Mouse (Mus musculus) thymus, postnatal 14 days (tissue): Measurements from ENCODE around the gene B020004J07Rik.
"Not testable (repeated sequence)": the region's sequence is repeated elsewhere in the genome, so short reads cannot be mapped to it uniquely, and the experiment has no call there.

Experiments
- DNase-seq: peaks from one replicate; pipeline ENCODE4 v3.0.0; 2021

The B020004J07Rik gene

DNA sequence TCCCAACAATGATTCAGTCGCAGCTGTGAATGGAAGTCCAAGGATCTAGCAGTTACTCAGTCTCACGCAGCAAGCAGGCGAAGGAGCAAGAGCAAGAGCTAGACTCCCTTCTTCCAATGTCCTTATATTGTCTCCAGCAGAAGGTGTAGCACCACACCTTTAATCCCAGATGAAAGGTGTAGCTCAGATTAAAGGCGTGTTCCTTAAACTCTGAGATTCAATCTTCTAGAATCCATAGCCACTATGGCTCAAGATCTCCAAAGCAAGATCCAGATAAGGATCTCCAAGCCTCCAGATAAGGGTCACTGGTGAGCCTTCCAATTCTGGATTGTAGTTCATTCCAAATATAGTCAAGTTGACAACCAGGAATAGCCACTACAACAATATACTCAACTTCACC lies at the start of gene B020004J07Rik:
TSS of gene B020004J07Rik (minus strand) at position 101 of the 400 bp plus-strand sequence.
- not testable (repeated sequence) for DNase-seq

DNA sequence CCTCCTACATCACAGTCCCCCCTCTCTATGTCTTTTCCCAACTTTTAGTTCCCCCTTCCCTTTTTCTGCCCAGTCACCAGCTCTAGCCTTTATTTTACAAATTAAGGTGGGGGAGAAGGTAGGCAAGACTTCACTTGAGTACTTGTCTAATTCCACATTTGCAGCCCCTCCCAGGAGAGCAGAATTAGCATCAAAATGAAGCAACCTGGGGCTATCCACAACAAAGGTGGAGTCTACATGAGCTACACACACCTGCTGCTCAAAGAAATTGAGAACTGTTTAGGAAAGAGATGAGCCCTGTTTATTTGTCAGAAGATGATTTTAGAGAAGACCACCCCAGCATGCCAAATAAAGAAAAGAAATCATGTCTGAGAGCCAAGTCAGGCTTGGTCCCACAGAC lies 45.6 kb upstream of the B020004J07Rik start:
- DNase-seq: no peak

DNA sequence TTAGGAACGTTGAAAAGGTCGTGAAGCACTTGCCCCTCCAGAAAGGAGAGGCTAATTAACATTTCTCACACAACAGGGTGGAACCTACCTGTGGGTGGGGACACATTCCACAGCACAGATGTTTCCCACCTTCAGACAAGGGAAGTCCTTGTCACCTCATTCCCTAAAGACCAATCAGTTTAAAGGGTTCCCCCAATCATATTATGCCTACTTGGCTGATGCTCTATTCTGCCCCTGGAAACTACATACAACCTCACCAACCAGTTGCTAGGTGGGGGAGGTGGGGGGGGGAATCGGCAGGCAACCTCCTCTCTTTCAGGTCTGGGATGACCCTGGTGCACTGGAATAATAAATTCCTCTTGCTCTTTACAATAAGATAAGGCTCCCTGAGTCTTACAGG lies 39.8 kb upstream of the B020004J07Rik start:
- DNase-seq: no peak

GRCm38 (mm10) chr4:101875687-101876086 lies 31.9 kb upstream of the B020004J07Rik start:
- not testable (repeated sequence) for DNase-seq

DNA sequence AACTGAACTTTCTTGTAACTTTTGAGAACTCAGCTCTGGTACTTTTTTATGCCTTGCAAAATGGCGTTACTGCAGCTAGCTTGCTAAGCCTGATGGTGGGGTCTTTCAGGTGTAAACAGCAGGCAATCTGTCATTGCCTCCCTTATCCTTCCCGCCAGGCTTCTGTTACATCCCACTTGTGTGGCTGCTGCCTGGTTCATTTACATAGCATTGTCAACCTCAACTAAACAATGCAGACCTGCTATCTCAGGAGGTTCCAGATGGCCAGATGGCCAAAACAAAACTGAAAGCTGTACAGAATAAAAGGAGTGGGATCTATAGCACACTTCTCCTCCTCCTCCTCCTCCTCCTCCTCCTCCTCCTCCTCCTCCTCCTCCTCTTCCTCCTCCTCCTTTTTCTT lies 28.2 kb upstream of the B020004J07Rik start:
- not testable (repeated sequence) for DNase-seq

DNA sequence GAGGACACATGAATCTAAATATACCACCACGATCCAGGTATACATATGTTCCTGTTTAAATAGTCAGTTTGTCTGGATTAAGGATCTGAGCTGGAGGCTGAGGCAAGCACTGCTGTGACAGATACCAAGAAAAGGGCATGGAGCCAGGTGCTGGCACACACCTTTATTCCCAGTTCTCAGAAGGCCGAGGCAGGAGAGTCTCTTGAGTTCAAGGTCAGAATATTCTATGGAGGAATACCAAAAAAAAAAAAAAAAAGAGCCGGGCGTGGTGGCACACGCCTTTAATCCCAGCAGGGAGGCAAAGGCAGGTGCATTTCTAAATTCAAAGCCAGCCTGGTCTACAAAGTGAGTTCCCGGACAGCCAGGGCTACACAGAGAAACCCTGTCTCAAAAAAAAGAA lies 18.5 kb upstream of the B020004J07Rik start:
- no peak for DNase-seq

- DNase-seq: no peak
These were observed 17.1 kb upstream of the B020004J07Rik start for GRCm38 (mm10) chr4:101860873-101861272.

- no peak for DNase-seq
These were observed 7.1 kb upstream of the B020004J07Rik start for GRCm38 (mm10) chr4:101850908-101851307.
